Mouse (Mus musculus) neural tube, embryonic 15.5 days (tissue): ENCODE results near the gene Tm2d1. TPM values are rescaled to one million over a fixed set of nuclear protein-coding genes. Genes with fewer than 3 reads are reported as not detected.

Experiments
- ATAC-seq: fragments of 200-750 bp; cut with Nextera tagmentation; 2 replicates; pipeline ENCODE4 v1.8.0; 2017; ENCODE audit warnings: mild to moderate bottlenecking, moderate TSS enrichment, moderate library complexity; ENCODE audit not compliant: low FRiP score
- H3K27ac ChIP-seq: fragments of 300-500 bp; sonication (generic); replicated peaks from 2 replicates; pipeline ENCODE4 v1.5.1; 2015; ENCODE audit warnings: mild to moderate bottlenecking, inconsistent platforms
- H3K27me3 ChIP-seq: fragments of 300-500 bp; sonication (generic); replicated peaks from 2 replicates; pipeline ENCODE4 v1.6.1; 2015; ENCODE audit warnings: inconsistent platforms
- H3K36me3 ChIP-seq: fragments of 300-500 bp; sonication (generic); 2 replicates; pipeline ENCODE4 v1.6.1; 2015; ENCODE audit warnings: inconsistent platforms
- H3K4me1 ChIP-seq: fragments of 300-500 bp; sonication (generic); 2 replicates; pipeline ENCODE4 v1.6.1; 2015; ENCODE audit warnings: inconsistent platforms
- H3K4me2 ChIP-seq: fragments of 300-500 bp; sonication (generic); 2 replicates; pipeline ENCODE4 v1.6.1; 2015; ENCODE audit warnings: inconsistent platforms, mild to moderate bottlenecking, moderate library complexity
- H3K4me3 ChIP-seq: fragments of 300-500 bp; sonication (generic); replicated peaks from 2 replicates; pipeline ENCODE4 v1.5.1; 2015; ENCODE audit warnings: mild to moderate bottlenecking, inconsistent platforms
- H3K9ac ChIP-seq: fragments of 300-500 bp; sonication (generic); replicated peaks from 2 replicates; pipeline ENCODE4 v1.6.1; 2015; ENCODE audit warnings: mild to moderate bottlenecking, inconsistent platforms
- H3K9me3 ChIP-seq: fragments of 300-500 bp; sonication (generic); replicated peaks from 2 replicates; pipeline ENCODE4 v1.6.1; 2016; ENCODE audit warnings: inconsistent platforms
- WGBS: fragments of 180-500 bp; shearing (Covaris S2); methylation state at CpG from one replicate; pipeline ENCODE4 v1.1.7; 2015; ENCODE audit warnings: mixed read lengths; 5-methylcytosine and 5-hydroxymethylcytosine counted together
- polyA plus RNA-seq: library from polyadenylated mRNA; unstranded; fragments of >200 nt; fragmentation: Nextera tagmentation; extraction: Ambion mirVana; gene quantifications from 2 replicates; pipeline ENCODE4 v1.2.1, GENCODE M21; 2015

Tm2d1 gene
- polyA plus RNA-seq, 1 experiment from 2014 or later = 151 TPM

DNA sequence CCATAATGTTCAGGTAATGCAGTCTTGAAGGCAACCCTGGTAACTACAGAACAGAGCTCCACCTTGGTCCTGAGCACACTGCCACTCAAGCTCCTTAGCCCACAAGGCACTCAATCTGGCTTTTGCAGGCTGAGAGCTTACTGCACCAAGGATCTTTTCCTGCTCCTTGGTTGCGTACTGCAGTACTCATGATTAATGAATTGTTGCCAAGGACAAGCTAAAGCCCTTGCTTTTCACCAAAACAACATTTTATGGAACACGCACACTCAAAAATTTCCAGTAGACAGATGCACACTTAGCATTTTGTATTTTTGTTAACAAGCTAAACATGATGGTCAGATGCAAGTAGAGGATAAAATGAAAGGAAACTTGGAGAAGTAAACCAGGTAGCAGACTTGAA is 66.0 kb downstream of the Tm2d1 start:
- WGBS = 90% methylated on average over 2 of the region's 2 CpGs
- Histone ChIP-seq H3K27me3 (no peaks in the 10 kb centered on the region), H3K9me3 (no peaks in the 10 kb centered on the region), H3K4me1 (peaks cover 13% of the 10 kb centered on the region), H3K4me3 (no peak overlapping the region), H3K36me3 (no peaks in the 10 kb centered on the region), H3K4me2 (no peak overlapping the region), H3K27ac (no peak overlapping the region), H3K9ac (no peak overlapping the region)
- ATAC-seq = no peak

Other genes starting within 250 kb of the Tm2d1 start
- gene Patj, start 12.5 kb upstream of the Tm2d1 start, polyA plus RNA-seq = 7.1 and 8.8 TPM in 2 replicates